Mouse (Mus musculus) spleen, postnatal 4 days (tissue): ENCODE measurements around the gene Mex3b.

ENCODE experiments used
- DNase-seq, 2 experiments: peaks; one replicate each; pipeline ENCODE4 v3.0.0; 2022; ENCODE audit warnings: low spot score in 2 of 2

Mex3b gene

DNA sequence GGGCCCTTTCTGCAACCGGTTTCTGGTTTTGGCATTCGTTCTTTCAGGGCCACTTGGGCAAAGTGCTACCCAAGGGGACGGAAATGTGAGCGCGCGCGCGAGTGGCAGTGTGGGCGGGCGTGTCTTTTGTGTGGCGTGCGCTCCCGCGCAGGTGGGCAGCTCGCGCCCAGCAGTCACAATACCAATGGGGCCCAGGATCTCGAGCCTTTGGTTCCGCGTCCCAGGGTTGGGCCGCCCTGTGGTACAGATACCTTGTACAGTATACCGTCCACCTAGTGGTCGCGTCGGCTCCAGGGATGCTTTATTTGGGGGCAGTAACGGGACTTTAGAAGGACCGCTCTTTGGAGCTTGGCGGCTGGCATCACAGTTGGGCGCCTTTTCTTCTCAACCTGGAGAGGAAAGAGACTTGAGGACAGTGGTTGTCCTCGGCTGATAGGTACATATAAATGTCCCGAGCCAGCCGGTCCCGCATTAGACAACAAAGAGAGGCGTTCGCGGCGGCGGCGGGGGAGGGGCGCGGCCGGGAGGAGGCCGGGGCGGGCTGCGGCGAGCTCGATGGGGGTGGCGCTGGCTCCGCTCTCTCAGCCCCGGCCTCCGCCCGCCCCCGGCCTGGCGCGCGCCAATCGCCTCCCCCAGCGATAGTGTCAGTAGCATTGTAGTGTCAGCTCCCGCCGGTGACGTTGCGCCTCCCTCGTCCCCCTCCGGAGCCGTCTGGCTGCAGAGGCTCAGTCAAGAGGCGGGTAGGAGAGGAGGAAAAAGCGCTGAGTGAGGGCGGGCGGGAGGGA is 455 bp upstream of the Mex3b start:
- DNase-seq = peak; percentile 83 to 90

DNA sequence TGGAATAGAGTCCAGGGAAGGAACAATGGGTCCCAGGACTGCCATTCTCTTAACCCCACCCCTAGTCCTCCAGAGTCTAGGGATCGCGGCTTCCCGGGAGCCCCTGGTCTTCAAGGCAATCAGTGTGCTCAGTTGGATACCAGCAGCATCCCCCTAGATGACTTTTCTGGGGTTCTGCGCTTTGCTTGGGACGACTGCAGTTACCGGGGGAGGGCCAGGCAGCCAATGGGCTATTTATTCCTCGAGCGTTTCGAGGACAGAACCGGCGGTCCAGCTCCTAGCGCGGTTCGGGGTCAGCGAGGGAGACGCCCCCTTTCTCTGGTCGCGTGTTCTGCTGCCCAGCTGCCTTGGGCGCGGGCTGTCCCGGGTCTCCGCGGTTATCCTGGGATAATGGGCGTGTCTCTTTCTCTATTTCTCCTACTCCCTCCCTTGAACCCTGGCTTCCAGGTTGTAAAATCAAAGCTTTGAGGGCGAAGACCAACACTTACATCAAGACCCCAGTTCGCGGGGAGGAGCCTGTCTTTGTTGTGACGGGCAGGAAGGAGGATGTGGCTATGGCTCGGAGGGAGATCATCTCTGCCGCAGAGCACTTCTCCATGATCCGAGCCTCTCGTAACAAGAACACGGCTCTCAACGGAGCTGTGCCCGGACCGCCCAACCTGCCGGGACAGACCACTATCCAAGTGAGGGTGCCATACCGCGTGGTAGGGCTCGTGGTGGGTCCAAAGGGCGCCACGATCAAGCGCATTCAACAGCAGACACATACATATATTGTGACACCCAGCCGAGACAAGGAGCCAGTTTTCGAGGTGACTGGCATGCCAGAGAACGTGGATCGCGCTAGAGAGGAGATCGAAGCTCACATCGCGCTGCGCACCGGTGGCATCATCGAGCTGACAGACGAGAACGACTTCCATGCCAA is 1.4 kb downstream of the Mex3b start:
- DNase-seq = peak in 1 of 2 experiments; percentile 65

DNA sequence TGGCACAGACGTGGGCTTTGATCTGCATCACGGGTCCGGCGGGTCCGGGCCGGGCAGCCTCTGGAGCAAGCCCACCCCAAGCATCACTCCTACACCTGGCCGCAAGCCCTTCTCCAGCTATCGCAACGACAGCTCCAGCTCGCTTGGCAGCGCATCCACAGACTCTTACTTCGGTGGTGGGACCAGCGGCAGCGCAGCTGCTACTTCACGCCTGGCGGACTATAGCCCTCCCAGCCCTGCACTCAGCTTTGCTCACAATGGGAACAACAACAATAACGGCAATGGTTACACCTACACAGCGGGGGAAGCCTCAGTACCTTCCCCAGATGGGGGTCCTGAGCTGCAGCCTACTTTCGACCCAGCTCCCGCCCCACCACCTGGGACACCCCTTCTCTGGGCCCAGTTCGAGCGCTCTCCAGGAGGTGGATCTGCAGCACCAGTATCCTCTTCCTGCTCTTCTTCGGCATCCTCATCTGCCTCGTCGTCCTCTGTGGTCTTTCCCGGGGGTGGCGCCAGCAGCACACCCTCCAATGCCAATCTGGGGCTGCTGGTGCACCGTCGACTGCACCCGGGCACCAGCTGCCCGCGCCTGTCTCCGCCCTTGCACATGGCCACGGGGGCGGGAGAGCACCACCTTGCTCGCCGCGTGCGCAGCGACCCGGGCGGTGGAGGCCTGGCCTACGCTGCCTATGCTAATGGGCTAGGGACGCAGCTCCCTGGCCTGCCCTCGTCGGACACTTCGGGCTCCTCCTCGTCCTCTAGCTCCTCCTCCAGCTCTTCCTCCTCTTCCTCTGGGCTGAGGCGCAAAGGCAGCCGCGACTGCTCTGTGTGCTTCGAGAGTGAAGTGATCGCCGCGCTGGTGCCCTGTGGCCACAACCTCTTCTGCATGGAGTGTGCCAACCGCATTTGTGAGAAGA is 2.4 kb downstream of the Mex3b start:
- peak in 1 of 2 experiments; percentile 67 for DNase-seq

DNA sequence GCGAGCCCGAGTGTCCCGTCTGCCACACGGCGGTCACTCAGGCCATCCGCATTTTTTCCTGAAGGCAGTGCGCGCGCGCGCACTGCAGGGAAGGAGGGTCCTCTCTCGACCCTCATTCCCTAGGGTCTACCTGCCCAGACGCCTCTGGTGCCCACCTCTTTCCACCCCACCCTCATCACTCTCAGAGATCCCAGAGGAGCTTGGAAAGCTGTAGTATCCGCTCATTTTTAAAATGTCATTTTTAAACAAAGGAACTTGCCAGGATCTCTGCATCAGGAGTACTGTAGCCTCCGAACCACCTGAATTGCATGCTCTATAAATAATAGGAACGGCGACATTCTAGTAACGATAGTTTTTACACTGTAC is 3.0 kb downstream of the Mex3b start:
- DNase-seq = no peak

- DNase-seq = no peak
Measured at GRCm38 (mm10) chr7:82876551-82876950, 9.4 kb downstream of the Mex3b start.

GRCm38 (mm10) chr7:82880016-82880415 is 12.9 kb downstream of the Mex3b start:
- no peak for DNase-seq

GRCm38 (mm10) chr7:82880700-82881099 is 13.6 kb downstream of the Mex3b start:
- no peak for DNase-seq

- DNase-seq = no peak
Measured at GRCm38 (mm10) chr7:82890317-82890850, 23.3 kb downstream of the Mex3b start.

GRCm38 (mm10) chr7:82890875-82891515 is 23.9 kb downstream of the Mex3b start:
- DNase-seq = no peak

- DNase-seq = no peak
Measured at GRCm38 (mm10) chr7:82894366-82894765, 27.2 kb downstream of the Mex3b start.

DNA sequence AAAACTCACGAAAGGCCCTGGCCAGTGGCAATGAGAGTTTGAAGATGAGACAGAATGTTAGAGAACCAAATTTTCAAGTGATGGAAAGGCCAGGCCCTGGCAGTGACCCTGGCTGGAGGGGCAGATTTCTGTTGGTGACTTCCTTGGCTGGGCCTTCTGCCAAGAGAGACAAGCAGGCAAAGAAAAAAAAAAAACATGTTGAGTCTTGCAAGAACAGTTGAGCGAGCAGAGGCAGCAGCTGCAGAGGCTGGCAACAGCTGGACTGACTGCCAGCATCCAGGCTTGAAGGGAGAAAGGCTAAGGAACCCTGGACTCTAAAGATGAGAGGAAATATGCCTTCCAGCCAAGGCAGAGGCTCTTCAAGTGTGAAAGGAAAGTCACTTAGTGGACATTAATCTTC is 28.5 kb downstream of the Mex3b start:
- no peak for DNase-seq

GRCm38 (mm10) chr7:82896750-82897149 is 29.6 kb downstream of the Mex3b start:
- no peak for DNase-seq

- no peak for DNase-seq
Measured at GRCm38 (mm10) chr7:82899459-82900297, 32.5 kb downstream of the Mex3b start.

- no peak for DNase-seq
Measured at GRCm38 (mm10) chr7:82903006-82903405, 35.9 kb downstream of the Mex3b start.

DNA sequence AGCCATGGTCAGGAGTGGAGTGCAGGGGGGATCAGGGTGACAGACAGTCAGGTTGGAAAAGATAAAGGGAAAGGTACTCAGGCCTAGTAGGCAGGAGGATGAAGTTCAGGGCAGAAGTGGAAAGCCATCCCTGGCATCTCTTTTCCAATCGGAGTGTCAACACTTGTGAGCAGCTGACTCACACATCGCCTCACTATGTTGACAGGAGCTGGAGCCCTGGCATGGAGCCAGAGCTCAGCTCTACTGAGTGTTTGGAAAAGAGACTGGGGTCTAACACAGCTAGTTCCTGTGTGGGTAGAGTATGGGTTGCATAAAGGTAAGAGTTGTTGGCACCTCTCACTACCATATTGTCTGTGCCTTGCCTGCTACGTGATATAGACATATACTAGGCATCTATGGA is 38.4 kb downstream of the Mex3b start:
- no peak for DNase-seq

DNA sequence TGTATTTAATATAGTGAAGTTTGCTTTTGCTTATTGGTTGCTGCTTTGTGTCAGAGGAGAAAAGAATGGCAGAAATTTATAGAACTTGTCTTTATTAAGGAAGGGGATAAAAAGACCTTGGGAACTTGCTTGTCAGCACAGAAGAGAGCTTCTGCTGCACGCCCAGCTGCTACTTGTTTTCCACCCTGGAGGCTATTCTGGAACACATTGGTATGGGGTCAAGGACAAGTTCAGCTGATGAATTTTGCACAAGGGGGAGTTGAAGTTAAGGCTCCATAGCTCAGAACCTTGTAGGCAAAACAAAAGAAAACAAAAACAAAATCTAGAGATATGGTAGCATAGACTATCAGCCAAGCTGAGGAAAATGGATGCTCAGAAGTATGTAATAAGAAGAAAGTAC is 39.9 kb downstream of the Mex3b start:
- DNase-seq = no peak

- DNase-seq = no peak
Measured at GRCm38 (mm10) chr7:82910536-82911384, 43.6 kb downstream of the Mex3b start.

GRCm38 (mm10) chr7:82911501-82911900 is 44.4 kb downstream of the Mex3b start:
- no peak for DNase-seq

DNA sequence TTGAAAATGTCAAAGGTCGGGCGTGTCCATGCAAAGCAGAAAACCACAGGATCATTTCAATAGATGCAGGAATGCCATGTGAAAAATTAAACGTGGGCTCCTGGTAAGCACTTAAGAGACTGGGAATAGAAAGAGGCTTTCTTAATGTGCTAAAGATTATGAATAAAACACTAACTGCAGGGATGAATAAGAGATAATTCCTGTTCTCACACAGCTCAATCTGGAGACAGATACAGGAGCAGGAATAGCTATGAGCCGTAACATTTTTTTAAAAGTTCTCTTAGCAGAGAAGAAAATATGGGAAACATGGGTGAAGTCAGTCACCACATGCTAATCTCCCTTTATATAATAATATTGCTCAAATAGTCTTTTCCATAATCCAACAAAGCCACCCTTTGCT is 47.2 kb downstream of the Mex3b start:
- DNase-seq = no peak
